Mouse (Mus musculus) ES-Bruce4 (cell line): Measurements from ENCODE around the gene Cdc14b.

ENCODE experiments used
- CTCF ChIP-seq: IDR thresholded peaks from one replicate; pipeline ENCODE4 v1.8.1; 2011; ENCODE audit warnings: low read depth, low read length
- EP300 ChIP-seq: IDR thresholded peaks from 2 replicates; pipeline ENCODE4 v1.6.1; 2011; ENCODE audit warnings: low read depth, low read length; ENCODE audit not compliant: insufficient read depth
- POLR2A ChIP-seq: IDR thresholded peaks from one replicate; pipeline ENCODE4 v1.8.1; 2011; ENCODE audit warnings: low read length; ENCODE audit not compliant: insufficient read depth

- no peak for TF ChIP-seq CTCF
- no peak for TF ChIP-seq POLR2A
- no peak for TF ChIP-seq EP300
Measured at GRCm38 (mm10) chr13:64309842-64310241, 34.8 kb upstream of the Cdc14b start.
